Mouse (Mus musculus) cerebellum, postnatal 10 days (tissue): ENCODE data around the gene Lmna.

Experiments
- DNase-seq, 2 experiments: peaks; one replicate each; pipeline ENCODE4 v3.0.0; 2021; ENCODE audit warnings: mixed read lengths in 2 of 2

Gene Lmna

DNA sequence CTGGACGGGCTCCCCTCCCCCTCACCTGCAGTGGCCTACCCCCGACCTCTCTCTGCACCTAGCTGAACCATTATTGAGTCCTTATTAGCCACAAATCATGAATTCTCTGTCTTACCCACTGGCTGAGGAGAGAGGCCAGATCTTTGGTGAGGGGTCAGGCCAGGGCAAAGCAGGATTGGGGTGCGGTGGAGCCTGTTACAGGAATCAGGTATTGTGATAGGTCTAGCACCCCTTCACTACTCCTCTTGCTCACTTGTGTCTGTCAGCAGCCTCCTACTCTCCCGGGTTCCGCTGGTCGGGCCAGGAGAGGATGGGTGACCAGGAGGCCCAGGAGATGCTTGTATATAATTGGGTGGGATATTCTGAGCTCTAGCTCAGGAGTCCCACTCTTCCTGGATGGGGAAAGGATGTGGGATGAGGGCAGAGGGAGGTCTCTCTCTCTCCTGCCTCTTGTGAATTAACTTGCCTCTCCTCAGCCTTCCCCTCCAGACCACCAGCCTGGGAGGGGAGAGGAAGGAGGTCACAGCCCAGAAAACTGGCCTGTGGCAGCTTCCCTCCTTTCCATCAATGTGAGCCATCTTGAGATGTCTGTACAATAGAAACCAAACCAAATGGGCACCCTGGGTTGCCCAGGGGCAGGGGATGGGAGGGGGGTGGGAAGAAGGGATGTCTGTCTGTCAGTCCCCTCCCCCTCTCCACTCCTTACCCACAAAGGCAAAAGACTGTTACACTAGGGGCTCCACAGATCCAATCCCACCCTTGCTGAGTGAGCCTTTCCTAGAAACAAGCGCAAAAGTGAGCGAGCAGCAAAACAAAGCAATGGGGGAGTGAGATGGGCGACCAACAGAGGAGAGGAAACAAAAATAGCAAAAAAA lies 28.8 kb upstream of the Lmna start:
- no peak for DNase-seq

DNA sequence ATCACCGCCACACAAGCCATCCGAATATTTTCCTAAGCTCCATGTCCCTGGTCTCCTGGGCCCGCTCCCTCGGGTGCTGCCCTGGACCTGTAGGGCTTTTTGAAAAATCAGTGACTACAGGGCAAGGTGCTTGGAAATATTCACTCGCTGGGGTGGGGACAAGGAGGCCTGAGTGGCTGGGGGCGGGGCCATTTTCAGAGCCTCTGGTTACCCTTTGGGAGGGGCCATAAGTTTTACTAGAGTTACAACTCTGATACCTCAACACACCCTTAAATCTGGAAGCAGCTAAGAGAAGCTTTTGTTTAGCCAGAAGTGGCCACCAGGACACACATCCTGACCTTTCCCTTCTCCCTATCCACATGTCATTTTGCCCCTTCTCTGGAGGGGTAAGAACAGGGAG lies 27.4 kb upstream of the Lmna start:
- DNase-seq: no peak

GRCm38 (mm10) chr3:88536103-88536930 lies 26.6 kb upstream of the Lmna start:
- DNase-seq: peak; percentile 81 to 82

DNA sequence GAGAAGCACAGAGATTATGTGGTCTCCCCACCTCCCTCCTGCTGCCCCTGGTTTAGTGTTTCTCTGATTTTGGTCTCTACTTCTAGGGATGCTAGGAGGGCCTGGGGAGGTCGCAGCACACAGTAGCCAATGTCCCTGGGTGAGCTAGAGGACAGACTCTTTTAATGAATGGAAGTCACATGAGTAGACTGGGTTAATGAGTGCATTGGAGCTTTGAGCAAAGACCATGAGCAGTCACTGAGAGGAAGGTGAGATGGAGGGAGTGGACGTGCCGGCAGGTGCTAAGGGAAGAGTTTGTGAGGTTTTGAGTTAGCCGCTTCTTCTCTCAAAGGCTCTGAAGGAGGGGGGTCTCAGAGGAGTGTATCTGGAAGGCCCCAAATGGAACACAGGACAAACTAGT lies 25.8 kb upstream of the Lmna start:
- no peak for DNase-seq

DNA sequence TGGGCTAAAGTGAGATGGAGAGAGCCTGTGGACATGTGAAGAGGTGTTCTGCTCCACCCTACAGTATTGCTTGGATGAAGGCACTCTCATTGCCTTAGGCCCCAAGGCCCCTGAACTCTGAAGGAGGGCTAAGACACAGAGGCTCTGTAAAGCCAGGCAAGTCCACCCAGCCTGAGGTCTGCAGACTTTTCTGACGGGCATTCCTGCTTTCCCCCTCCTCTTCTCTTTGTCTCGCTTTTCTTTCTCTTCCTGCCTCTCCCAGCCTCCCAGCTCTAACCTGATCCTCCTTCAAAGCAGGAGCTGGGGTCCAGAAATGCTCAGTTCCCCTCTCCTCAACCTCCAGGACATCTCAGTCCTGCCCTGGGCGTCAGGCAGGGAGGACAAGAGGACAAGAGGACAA lies 25.2 kb upstream of the Lmna start:
- no peak for DNase-seq

GRCm38 (mm10) chr3:88533706-88534105 lies 23.9 kb upstream of the Lmna start:
- DNase-seq: peak in 1 of 2 experiments; percentile 52

GRCm38 (mm10) chr3:88532689-88533511 lies 23.1 kb upstream of the Lmna start:
- peak; percentile 65 to 71 for DNase-seq

DNA sequence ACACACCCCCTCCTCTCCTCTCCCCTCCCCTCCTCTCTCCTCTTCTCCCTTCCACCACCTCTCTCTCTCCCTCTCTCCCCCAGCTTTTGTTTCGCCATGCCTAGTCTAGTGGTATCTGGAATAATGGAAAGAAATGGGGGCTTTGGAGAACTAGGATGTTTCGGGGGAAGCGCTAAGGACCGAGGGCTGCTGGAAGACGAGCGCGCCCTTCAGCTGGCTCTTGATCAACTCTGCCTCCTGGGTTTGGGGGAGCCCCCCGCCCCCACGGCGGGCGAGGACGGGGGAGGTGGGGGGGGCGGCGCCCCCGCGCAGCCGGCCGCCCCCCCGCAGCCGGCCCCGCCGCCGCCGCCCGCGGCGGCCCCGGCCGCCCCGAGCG lies 22.5 kb upstream of the Lmna start, which contains the start of gene Mex3a:
Mex3a (plus strand) TSS at position 97 of the 376 bp plus-strand sequence.
- DNase-seq: peak; percentile 58 to 61

DNA sequence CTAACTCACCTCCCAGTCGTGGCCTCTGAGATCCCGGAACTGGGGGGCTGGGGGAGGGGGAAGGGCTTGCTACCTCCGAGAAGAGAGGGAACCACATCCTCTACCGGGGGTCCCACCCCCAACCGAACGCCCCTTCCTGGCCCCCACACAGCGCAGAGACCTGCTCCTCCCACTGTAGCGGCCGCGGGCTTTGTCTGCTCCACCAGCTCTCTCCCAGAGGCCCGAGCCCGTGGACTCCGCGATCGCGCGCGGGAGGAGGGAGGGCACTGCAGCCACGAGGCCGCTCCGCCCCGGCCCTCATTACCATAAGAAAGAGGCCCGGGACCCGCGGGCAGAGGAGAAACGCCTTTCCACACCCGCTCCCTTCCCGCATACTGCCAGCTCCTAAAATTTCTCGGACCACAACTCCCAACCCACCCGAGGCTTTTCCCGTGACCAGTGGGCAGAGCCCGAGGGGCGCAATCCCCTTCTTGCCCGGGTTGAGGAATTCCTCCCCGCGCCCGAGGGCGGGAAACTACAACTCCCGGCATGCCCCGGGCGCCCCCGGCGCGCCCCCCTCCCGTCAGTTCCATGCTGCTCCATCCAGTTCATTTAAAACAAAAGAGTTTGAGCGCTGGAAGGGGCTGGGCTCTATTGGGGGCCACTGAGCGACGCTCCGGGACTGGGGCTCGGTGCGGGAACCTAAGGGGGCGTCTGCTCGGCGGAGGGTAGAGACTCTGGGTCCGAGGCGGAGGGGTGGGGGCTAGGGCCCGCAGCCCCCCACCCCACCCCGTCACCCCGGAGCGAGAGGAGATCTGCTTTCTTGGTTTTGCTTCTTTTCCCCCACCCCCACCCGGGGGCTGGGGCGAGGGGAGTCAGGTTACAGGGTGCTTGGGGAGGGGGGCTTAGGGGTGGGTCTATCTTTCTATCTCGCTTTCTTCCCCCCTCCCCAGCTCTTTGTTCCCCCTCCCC lies 21.9 kb upstream of the Lmna start:
- peak; percentile 95 to 96 for DNase-seq

DNA sequence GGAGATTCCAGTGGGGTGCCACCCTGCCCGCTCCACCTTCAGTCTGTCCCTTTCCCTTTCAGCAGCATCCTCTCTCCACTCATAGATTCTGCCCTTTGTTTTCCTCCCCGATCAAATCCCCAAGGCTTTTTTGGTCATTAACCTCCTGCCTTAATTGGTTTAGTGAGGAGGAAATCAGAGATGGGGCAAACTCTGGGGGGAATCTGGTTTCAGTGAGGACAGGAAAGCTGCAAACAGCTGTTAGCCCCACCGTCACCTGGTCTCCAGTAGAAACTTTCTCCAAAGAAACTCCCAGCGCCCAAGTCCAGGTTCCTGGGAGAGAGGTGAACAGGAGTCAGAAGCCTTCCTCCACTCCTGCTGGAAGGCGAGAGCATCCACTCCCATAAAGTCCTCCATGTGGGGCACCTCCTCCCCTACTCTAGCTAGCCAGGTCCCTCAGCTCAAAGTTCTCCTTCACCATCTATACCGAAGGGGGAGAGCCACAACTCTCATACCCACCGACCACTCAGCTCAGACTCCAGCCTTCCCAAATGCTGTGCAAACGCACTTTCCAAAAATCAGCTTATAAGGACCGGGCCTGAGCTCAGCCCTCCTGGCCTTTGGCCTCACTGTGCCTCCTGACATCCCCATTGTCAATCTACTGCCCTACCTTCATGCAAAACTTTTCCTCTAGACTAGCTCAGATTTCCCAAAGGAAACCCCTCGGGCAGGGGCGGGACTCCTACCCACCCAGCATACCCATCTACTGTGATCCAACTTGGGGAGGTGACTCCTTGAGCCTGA lies 20.5 kb upstream of the Lmna start:
- no peak for DNase-seq

GRCm38 (mm10) chr3:88529204-88530000 lies 19.6 kb upstream of the Lmna start:
- DNase-seq: no peak

DNA sequence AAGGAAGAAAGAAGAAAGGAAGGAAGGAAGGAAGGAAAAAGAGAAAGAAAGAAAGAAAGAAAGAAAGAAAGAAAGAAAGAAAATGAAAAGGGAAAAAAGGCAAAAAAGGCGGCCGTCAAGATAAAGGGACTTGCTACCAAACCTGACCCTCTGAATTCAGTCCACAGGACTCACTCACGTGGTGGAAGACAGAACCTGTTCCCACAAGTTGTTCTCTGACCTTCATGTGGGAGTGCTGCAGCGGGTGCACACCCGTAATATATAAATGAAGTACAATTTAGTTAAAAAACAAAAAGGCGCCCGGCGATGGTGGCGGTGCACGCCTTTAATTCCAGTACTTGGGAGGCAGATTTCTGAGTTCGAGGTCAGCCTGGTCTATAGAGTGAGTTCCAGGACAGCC lies 18.9 kb upstream of the Lmna start:
- DNase-seq: no peak

DNA sequence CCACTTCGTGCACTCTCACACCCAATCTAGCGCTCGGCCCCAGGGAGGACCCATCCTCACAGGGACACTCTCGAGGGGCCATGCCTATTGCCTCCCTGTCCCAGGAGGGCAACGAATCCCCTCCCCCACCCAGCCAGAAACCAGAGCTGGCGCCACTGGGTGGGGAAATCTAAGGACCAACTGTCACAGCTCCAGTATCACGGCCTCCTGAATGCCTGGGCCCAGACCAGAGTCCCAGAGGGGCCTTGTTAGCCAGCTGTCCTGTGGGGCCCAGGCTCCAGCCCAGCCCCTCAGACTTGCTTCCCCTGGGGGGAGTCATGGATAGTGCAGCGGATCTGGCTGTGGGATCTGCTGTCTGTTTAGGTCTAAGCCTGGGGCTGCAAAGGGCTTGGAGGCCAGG lies 17.8 kb upstream of the Lmna start:
- DNase-seq: peak in 1 of 2 experiments; percentile 62

DNA sequence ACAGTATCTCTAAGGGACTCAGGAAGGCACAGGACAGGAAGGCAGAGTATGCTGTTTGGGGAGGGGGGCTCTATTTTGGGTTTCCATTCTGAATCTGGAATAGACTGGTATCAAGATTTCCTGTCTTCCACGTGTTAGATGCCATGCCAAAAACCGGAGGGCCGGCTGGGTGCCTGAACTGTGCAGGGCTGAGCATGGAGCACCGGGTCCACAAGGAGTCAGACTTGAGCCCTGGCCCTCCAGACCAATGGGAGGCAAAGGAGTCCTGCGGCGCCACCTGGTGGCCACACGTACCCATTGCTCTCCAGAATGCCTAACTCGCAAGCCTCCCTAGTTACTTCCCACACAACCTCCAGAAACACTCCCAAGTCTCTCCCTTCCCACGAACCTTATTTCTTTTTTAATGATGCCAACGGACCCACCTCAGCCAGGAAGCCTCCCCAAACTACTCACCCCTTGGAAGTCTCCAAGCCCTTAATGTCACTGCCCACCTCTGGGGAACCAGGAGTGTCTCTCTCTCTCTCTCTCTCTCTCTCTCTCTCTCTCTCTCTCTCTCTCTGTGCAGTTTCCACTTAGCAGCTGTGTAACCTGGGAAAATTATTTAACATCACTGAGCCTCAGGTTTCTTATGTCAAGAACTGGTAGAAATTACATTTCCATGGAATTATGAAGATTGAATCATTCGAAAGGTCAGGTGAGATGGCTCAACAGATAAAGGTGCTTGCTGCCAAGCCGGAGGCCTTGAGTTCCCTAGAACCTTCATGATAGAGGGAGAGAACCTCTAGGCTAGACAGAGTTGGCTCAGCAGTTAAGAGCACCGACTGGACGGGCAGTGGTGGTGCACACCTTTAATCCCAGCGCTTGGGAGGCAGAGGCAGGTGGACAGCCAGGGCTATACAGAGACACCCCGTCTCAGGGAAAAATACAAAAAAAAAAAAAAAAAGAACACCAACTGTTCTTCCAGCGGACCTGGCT lies 16.7 kb upstream of the Lmna start:
- peak; percentile 93 to 94 for DNase-seq

GRCm38 (mm10) chr3:88525021-88525420 lies 15.3 kb upstream of the Lmna start:
- DNase-seq: no peak

GRCm38 (mm10) chr3:88523027-88523426 lies 13.3 kb upstream of the Lmna start:
- DNase-seq: no peak

GRCm38 (mm10) chr3:88521803-88522331 lies 12.1 kb upstream of the Lmna start:
- peak; percentile 82 for DNase-seq

GRCm38 (mm10) chr3:88521156-88521555 lies 11.4 kb upstream of the Lmna start:
- DNase-seq: no peak
